14 mouse cellular contexts compared by ENCODE assay signal in the genomic region with DNA sequence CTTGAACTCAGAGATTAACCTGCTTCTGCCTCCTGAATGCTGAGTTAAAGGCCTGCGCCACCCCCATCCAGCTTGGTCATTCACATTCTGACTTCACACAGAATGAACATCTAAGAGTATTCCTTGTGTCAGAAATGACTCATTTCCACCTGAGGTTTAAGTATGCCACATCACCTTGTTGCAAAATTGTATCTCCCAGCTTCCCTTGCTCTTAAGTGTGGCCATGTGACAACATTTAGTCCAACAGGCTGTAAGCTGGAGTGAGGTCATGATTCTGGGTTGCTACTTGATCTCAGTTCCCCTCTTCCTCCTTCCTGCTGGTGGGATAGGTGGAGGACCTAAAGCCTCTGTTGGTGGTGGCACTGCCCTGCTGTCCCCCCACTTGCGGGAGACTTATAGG.
"Had no signal": no experiment of that assay in that cellular context is flagged by ENCODE, and none has a peak within 500 bp of the region (broad histone marks: within the 10 kb centered on the region; RNA-seq: fewer than 3 reads in every experiment).

No protein-coding gene starts in this region.

- H3K4me1 ChIP-seq: liver, embryonic 12.5 days; megakaryocyte, embryonic 14.5 days; midbrain, embryonic 12.5 days; midbrain, embryonic 15.5 days; neural tube, embryonic 12.5 days; stomach, embryonic 15.5 days had no signal

- H3K27ac ChIP-seq: liver, embryonic 12.5 days; liver, embryonic 14.5 days; macrophage; midbrain, embryonic 12.5 days; midbrain, embryonic 15.5 days; neural tube, embryonic 12.5 days; stomach, embryonic 15.5 days; stomach, postnatal 0 days had no signal

- H3K4me2 ChIP-seq: liver, embryonic 12.5 days; lung, embryonic 14.5 days; midbrain, embryonic 12.5 days; midbrain, embryonic 15.5 days; neural tube, embryonic 12.5 days; stomach, embryonic 15.5 days had no signal

- H3K36me3 ChIP-seq: liver, embryonic 12.5 days; midbrain, embryonic 12.5 days; midbrain, embryonic 15.5 days; neural tube, embryonic 12.5 days; stomach, embryonic 15.5 days had no signal

- H3K9me3 ChIP-seq: liver, embryonic 12.5 days; midbrain, embryonic 12.5 days; midbrain, embryonic 15.5 days; neural tube, embryonic 12.5 days; stomach, embryonic 15.5 days had no signal

- H3K27me3 ChIP-seq: liver, embryonic 12.5 days; midbrain, embryonic 12.5 days; midbrain, embryonic 15.5 days; neural tube, embryonic 12.5 days had no signal

- DNase-seq: right cerebral cortex, postnatal 14 days; thymus, adult 2 months; thymus, postnatal 25 days; thymus, postnatal 4 days had no signal

- H3K4me3 ChIP-seq: liver, embryonic 12.5 days; megakaryocyte, embryonic 14.5 days; midbrain, embryonic 12.5 days; midbrain, embryonic 15.5 days; neural tube, embryonic 12.5 days; stomach, embryonic 15.5 days had no signal

- H3K9ac ChIP-seq: liver, embryonic 12.5 days; liver, embryonic 14.5 days; lung, embryonic 14.5 days; midbrain, embryonic 12.5 days; midbrain, embryonic 15.5 days; neural tube, embryonic 12.5 days; stomach, embryonic 15.5 days had no signal

- ATAC-seq: liver, embryonic 12.5 days; midbrain, embryonic 15.5 days had no signal
